Mouse (Mus musculus): Measurements from ENCODE around the gene Syt1.

GRCm38 (mm10) chr10:108652831-108653230 lies 358.0 kb downstream of the Syt1 start:
- no peak for TF ChIP-seq CTCF (IDR thresholded peaks at IDR 0.05; ENCODE audit: low read depth)
- TF ChIP-seq EP300 (IDR thresholded peaks at IDR 0.05; ENCODE audit: low read depth): no peak
